Mouse (Mus musculus): ENCODE results near the gene Gm10486. TPM values are rescaled to one million over a fixed set of nuclear protein-coding genes. Genes with fewer than 3 reads are reported as not detected.
"Not testable (repeated sequence)": the region's sequence is repeated elsewhere in the genome, so short reads cannot be mapped to it uniquely, and the experiment has no call there.

The Gm10486 gene
- not detected for polyA plus RNA-seq (2017; shearing (Covaris generic))

DNA sequence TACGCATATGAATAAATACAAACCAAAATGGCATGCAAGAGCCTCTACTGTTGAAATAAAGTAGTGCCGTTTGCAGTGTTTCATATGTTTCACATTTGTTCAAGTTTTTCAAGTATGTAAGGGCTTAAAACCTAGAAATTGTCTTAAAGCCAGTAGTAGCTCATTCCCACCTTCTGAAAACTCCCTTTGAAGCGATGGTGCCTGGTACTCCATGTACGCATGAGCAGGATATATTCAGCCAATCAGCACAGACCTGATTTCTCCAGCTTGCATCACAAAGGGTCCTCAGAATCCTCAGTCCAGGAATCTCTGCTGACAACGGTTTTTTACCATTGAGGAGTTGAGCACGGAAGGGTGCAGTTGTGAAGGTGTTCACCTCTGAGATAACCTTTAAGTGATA is at the start of gene Gm10486:
TSS of gene Gm10486 (plus strand) at position 301 of the 400 bp plus-strand sequence.
- not testable (repeated sequence) for ATAC-seq

Measured in activated CD4-positive, CD25-positive, alpha-beta regulatory T cell, adult 4 months (primary cell).